Mouse (Mus musculus) left cerebral cortex, adult 8-10 months (tissue): Measurements from ENCODE around the gene Ttl. TPM values are rescaled to one million over a fixed set of nuclear protein-coding genes. Genes with fewer than 3 reads are reported as not detected.

ENCODE experiments used
- DNase-seq, 2 experiments: peaks; one replicate each; pipeline ENCODE4 v3.0.0; 2022; ENCODE audit warnings: low spot score in 2 of 2
- total RNA-seq, 4 experiments: library from RNA; stranded (reverse); gene quantifications; 2 replicates each; pipeline ENCODE4 v1.2.4; 2022

Ttl gene
- total RNA-seq, 4 experiments from 2014 or later = 61.6 to 69.8 (median 63.3) TPM

DNA sequence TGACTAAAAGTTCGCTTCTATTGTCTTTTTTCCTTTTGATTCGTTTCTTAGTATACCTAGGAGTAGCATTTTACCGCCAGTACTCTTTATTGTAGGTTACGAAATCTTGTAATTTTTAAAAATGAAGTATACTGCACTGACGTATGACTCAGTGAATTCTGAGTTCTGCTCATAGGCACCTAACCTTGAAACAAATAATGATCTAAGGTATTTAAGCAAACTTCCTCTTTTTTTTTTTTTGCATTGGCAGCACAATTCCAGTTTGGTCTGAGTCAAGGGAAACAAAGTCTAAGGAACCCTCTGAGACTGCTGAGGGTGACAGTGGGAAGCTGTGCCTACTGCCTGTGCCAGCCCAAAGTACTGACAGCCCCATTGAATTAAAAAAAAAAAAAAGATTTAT lies 17.8 kb downstream of the Ttl start:
- no peak for DNase-seq

DNA sequence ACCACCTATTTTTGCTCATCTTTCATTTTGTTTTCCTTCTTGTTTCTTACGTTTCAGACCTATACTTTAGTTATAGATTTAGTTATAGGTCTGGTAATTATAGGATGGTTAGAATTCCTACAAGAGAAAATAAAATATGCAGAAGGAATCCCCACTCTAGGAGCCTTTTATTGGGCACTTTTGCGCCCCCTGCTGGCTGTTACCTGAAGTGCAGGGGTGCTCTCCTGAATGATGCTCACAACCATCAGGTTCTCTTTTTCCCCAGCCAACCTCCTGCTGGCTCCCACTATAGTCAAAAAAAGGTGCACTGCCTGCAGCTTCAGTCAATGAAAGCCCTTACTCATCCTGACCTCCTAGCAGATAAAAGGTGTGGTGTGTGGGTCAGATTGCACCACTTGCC lies 19.2 kb downstream of the Ttl start:
- DNase-seq = no peak

DNA sequence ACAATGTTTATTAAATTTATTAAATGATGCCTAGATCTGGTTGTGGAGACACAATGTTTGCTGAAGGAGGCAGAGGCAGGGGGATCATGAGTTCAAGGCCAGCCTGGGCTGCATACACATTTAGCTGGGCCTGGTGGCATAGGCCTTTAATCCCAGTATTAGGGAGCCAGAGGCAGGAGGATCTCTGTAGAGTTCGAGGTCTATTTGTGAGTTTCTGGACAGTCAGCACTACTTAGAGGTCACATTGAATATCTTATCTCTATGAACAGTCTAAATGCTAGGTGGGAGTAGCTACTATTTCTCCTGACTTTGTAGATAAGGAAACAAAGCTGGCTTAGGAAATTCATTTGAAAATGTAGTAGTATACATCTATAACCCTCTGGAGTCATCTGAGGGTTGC lies 21.8 kb downstream of the Ttl start:
- DNase-seq = no peak

DNA sequence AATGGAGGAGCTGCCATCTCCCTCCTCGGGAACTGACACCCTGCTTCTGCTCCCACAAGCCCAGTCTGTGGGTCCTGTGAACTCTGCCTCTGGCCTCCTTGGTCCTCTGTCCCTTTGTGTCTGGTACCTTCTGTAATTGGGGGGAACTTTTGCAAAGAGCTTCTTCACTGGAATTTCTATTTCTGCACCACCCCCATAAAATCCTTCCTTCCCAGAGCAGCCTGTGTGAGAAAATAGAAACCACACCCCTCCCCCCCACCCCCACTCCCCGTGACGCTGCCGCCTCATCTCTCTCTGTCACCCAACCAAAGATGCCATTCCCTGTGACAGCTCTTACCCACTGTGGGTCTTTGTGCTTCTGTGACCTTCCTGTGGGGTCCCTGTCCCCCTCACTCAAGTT lies 24.6 kb downstream of the Ttl start:
- no peak for DNase-seq

DNA sequence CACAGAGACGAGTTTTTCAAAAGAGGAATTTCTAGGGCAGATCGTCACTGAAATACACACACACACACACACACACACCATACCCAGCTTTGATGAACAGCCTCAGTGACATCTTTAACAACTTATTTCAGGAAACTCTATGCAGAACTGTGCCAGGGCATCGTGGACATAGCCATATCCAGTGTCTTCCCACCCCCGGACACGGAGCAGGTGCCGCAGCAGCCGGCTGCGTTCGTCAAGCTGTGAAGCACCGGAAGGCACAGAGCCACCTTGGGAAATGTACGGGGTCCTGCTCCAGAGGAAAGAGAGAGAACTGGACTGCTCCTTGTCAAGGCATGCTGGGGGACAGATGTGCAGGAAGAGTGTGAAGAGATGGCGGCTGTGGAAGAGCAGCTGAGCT lies 27.1 kb downstream of the Ttl start:
- DNase-seq = peak in 1 of 2 experiments; percentile 59

DNA sequence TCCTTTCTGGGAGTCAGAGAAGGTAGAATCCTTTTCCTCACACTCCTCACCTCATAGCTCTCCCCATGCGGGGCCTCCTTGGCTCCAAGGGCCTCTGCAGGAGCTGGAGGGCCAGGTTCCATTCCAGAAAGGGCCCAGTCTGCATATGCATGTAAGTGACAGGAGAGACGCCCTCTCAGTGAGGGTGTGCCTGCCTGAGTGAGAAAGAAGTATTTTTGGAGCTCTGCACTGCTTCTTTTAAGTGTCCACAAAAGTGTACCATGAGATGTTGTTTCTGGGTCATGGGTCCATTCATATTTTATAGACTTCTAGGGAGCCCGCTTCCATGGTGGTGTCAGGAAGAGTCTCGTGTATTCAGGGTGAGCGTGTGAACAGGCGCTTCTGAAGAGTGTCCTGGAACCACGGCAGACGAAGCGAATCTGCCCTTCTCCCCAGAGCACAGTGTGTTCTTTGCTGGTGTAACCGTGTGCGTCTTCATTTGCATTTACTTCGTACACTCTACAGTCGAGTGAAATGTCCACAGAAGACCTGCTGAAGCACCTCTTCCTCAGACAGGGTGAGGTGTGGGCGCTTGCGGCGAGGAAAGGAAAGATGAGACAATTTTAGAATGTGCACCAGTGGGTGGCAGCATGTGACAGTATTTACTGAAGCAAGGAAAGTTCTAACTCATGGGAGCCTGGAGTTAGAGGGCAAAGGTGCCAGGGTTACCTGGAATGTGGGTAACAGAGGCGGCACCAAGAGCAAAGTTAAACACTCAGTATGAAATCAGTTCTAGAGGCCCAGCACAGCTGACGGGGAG lies 28.4 kb downstream of the Ttl start:
- no peak for DNase-seq

DNA sequence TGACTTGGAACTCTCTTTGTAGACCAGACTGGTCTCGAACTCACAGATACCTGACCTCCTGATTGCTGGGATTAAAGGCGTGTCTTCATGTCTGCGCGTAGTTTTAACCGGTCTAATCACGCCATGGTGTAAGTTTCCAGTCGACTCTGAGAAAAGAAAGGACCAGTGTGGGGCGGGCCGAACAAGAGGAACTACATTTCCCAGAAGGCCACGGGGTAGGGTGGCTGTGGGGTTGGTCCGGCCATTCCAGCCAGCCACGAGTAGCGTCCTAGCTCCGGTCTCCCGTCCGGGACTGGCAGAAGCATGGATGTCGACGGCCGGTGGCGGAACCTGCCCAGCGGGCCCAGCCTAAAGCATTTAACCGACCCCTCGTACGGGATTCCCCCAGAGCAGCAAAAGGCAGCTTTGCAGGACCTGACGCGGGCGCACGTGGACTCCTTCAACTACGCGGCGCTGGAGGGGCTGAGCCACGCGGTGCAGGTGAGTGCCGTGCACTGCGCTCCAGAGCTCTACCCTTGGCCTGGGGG lies 35.1 kb downstream of the Ttl start, which contains the start of gene Polr1b:
TSS of gene Polr1b (plus strand) at position 212 of the 527 bp plus-strand sequence.
- peak; percentile 83 to 92 for DNase-seq

DNA sequence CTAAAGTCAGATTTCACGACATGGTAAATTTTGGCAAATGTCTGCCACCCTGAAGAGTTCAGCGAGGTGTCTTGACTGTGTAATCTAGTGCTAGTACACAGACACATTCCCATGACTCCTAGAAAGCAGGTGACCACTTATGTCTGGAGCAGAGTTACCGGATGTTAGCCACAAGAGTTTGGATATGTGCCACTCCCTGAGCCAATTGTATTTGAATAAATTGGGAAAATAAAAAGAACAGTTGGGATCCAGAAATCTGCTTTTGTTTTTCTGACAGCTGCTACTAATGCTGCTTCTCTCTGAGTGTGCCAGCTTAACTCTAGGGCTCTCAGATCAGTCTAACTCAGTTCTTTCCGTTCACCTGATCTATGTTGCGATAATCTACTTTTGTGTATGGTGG lies 47.2 kb downstream of the Ttl start:
- no peak for DNase-seq

DNA sequence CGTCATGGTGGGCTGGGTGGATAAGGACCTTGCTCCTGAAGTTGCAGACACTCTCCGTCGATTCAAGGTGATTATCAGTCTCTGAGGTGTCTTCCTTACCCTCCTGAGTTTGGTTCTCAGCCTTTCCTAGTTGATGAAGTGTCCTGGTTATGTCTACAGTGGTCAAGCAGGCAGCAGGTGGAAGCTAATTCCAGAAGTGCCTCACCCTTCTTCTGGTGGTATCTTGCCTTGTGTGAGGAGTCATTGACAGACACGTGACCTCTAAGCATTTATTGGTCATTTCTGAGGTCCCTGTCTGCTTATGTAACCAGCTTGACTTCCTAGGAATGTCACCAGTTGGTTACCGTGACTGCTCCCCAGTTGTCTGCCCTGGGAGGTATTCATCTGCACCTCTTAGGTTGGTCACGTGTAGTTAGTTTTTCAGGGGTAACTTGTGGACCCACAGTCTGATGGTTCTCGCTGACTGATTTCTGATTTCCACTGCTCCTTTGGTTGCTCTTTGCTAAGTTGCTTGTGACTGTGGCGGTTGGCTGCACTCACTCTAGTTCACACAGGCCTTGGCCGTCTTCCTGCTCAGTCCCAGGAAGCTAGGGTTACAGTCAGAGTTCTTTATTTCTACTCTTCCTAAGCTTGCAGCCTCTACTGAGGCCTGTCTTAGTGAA lies 50.1 kb downstream of the Ttl start:
- DNase-seq = no peak

DNA sequence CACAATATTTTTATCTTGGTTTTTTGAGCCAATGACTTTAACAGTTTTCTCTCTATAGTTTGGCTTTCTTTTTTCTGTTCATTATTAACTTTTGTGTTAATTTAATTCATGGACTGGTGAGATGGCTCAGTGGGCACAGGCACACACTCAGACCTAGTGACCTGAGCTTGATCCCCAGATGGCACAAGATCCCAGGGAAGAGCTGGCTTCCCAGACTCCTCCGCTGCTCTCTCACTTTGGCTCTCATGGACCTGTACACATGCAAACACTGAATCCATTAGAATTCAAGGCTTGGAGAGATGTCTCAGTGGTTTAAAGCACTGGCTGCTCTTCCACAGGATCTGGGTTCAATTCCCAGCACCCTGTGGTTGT lies 50.6 kb downstream of the Ttl start:
- no peak for DNase-seq

DNA sequence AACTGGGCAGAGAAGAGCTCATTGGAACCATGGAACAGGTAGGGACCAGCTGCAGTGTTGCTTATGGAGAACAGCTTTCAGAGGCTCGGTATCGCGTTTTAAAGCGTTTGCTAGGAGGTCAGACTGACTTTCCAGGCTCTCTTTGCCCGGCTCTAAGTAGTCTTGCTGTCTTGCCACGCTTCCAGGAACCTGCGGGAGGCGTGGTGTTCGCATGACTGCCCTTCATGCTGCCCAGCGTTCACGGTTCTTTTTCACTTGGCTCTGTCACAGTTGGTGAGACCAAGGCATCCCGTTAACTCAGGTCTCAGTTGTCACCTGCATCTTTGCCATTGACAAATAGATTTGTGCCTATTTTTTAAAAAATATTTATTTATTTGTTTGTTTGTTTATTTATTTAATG lies 52.3 kb downstream of the Ttl start:
- no peak for DNase-seq

DNA sequence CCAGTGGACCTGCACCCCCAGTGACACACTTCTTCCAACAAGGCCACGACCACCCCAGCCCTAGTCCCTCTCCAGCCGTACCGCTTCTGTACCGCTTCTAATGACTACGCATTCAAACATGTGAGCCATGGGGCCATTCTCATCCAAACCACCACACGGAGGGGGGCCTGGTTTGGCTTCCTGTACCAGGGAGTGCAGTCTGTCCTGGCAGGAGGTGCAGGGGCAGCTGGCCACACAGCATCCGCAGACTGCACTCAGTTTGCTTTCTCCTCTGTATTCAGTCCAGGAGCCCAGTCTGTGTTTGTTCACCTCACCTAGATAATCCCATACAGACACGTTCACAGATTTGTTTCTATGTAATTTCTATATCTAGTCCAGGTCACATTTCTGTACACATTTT lies 56.2 kb downstream of the Ttl start:
- DNase-seq = no peak

DNA sequence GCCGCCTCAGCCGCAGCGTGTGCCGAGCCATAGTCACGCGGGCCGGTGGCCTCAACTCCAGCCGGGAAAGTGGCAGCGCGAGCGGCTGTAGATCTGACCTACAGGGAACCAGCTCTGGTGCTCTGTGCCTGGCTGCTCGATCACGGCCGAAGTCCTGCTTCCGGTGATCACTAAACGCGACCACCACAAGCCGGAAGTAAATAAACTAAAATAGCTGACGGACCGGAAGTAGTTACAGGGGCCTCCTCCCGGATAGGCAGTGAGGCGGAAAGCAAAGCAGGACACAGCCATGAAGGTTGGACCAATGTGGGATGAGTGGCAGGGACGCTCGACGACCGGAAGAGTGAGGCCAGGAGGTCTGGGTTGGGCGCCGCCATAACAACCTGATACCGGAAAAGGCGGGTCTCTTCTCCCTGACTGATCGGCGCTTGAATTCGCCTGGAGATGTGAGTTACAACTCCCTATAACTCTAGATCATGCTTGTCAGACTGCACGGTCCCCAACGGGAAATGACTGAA lies 63.7 kb downstream of the Ttl start, which contains the start of gene Chchd5:
TSS of gene Chchd5 (plus strand) at position 289 of the 518 bp plus-strand sequence.
- peak; percentile 80 to 98 for DNase-seq

DNA sequence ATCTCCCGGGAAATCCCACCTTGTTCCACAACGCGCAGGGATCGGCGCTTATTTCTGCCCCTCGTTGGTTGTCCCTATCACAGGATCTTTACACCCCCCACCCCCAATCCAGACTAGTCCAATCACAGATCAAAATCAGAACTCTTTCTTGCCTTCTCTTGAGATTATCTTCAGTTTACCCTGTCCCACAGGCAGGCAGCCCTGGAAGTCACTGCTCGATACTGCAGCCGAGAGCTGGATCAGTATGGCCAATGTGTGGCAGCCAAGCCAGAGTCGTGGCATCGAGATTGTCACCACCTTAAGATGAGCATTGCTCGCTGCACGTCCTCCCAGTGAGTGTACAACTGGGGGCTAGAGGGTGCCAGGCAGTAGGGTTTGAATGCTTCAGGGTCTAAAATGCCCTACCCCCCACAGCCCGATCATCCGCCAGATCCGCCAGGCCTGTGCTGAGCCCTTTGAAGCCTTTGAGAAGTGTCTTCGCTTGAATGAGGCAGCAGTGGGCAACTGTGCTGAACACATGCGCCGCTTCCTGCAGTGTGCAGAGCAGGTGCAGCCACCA lies 64.3 kb downstream of the Ttl start:
- no peak for DNase-seq

DNA sequence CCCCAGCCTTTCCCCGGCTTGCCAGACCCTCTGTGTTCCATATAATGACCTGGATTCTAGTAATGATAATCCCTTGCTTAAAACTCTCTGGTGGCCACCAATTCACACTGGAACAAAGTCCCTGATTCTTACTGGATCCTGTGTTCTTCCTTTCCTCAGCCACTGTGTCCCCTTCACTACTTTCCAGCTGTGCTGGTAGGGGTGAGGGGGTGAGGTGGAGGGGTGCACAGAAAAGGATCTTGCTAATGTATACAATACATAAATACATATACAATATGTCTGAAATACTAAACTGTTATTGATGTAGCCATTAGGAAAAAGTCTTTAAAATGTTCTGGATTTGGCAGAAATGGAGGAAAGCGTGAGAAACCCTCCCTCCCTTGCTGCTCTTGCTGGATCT lies 65.0 kb downstream of the Ttl start:
- DNase-seq = no peak

DNA sequence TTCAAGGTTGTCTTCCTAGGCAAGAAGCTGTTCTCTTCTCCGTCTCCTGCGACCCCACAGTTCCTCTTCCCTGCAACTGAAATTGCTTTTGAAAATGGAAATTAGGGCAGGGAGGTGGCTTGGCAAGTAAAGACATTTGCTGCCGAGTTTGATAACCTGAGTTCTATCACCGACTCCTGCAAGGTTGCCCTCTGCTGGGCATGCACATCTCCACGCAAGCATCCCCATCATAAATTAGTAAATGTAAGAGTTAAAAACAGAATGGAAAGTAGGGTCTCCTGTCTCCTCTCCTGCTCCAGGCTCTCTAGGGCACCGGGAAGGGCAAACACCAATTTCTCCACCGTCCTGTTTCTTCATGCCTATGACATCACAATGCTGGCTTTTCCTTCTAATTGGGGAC lies 66.5 kb downstream of the Ttl start:
- no peak for DNase-seq

DNA sequence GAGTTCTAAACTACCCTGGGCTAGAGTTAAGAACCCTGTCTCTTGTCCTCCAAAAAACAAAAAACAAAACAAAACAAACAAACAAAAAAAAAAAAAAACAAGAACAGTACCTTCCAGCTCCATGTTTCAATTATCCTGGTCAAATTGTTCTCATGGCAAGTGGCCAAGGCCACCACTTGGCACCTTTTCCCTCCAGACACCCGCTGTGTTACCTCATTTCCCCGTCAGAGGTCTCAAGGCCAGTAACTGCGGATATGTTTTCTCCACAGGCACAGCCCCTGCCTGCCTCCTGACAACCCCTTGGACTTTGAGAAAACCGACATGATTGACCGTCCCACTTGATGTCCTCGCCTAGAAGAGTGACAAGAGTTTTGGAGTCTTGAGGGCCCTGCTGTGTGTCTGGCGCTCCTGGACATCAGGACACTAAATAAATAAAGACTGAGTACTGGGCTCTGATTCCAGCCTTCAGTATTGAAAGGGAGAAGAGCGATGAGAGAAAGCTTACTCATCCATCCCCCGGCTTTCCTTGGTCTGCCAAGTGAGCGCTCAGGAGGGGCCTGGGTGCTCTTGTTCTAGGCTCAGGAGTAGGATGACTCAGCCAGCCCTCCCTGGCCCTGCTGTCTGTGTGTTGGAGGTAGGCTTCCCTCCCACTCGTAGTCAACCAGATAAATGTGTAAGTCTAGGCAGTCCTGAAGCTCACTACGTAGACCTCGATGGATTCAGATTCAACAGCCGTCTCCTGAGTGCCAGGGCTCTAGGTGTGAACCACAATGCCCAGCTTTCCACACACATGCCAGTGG lies 67.5 kb downstream of the Ttl start:
- peak; percentile 18 to 93 for DNase-seq

DNA sequence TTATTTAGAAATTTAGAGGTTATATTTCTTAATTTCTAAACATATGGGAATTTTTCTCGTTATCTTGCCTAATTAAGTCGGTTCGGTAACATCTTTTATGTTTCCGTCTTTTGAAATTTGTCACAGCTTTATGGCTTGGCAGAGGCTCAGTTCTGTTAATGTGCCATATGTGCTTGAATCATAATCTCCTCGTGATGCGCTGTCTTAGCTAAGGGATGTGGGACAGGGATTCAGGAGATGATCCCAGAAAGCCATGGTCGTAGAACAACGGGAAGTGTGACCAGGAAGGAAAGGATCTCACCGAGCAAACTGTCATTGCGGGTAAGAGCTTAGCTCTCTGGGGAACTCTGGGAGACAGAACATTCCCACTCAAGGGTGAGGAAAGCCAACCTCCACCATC lies 74.2 kb downstream of the Ttl start:
- no peak for DNase-seq
